Comparison of ENCODE assay signal across 8 mouse cellular contexts in genomic region chr5:73133833-73134185, GRCm38 (mm10).
A peak's percentile ranks its signal among the peaks of the same experiment; 100 is the strongest.
DNase-seq lines count a peak whose midpoint lies in the region; ATAC-seq and TF ChIP-seq lines count a peak whose summit lies in the region.

No protein-coding gene starts in this region.

- H3K27ac ChIP-seq in forebrain, postnatal 0 days (ENCODE audit: low read depth, low read length) = no peak overlapping the region

- TF ChIP-seq CTCF in forebrain, postnatal 0 days (IDR thresholded peaks at IDR 0.05; ENCODE audit: low read depth) = peak; percentile 93

- no peak overlapping the region for H3K9ac ChIP-seq in forebrain, postnatal 0 days

- 43% methylated on average over 5 of the region's 5 CpGs for WGBS in forebrain, postnatal 0 days

- peaks cover 3% of the 10 kb centered on the region; the same call in 1 of the 2 replicates for H3K36me3 ChIP-seq in forebrain, postnatal 0 days (ENCODE audit: insufficient read depth)

- H3K27me3 ChIP-seq in forebrain, postnatal 0 days (ENCODE audit: insufficient read depth, low read length) = no peaks in the 10 kb centered on the region

- ATAC-seq in forebrain, postnatal 0 days = peak; percentile 79

- no peak overlapping the region for H3K4me2 ChIP-seq in forebrain, postnatal 0 days (ENCODE audit: low read depth)

- H3K4me3 ChIP-seq in forebrain, postnatal 0 days (ENCODE audit: low read depth, low read length) = no peak overlapping the region

- peak; percentile 60 to 65 for DNase-seq in right cerebral cortex, adult 2 months (ENCODE audit: low spot score in 2 of 2)
- no peak for DNase-seq in right cerebral cortex, postnatal 14 days
- DNase-seq in c-Kit-positive CD71-positive TER-119-negative erythroid progenitor cells, embryonic 14.5 days (ENCODE audit: low read depth) = peak; percentile 55
- peak; percentile 78 for DNase-seq in forebrain, postnatal 0 days
- peak; percentile 26 for DNase-seq in kidney, adult 11 months
- DNase-seq in left cerebral cortex, postnatal 36 days (ENCODE audit: low spot score in 2 of 2) = peak; percentile 23 to 41
- peak; percentile 40 to 50 for DNase-seq in natural killer cell, adult 2 months (ENCODE audit: low spot score in 2 of 2)
- DNase-seq in ovary, postnatal 10 days (ENCODE audit: low spot score) = no peak

- H3K9me3 ChIP-seq in forebrain, postnatal 0 days (ENCODE audit: low read length) = no peaks in the 10 kb centered on the region

- no peaks in the 10 kb centered on the region for H3K4me1 ChIP-seq in forebrain, postnatal 0 days (ENCODE audit: insufficient read depth)

- intact Hi-C loops in left cerebral cortex, postnatal 36 days (cut with DNase I) = loop anchor here (2.0 to 5.0 kb wide), 3 partner anchors 123 to 247 kb away; partner anchors contain the start of genes Fryl and Ociad1

Comparison
In these comparisons a context has a peak if more than half of its experiments do, and no peak if none do; other contexts are left out.
1. DNase-seq: peak in right cerebral cortex, adult 2 months (2 of 2), c-Kit-positive CD71-positive TER-119-negative erythroid progenitor cells, embryonic 14.5 days (single experiment), forebrain, postnatal 0 days (single experiment), kidney, adult 11 months (single experiment), left cerebral cortex, postnatal 36 days (2 of 2) and natural killer cell, adult 2 months (2 of 2); none in right cerebral cortex, postnatal 14 days (single experiment) and ovary, postnatal 10 days (single experiment).